Mouse (Mus musculus) midbrain, embryonic 13.5 days (tissue): Measurements from ENCODE around the gene Mnd1. TPM values are rescaled to one million over a fixed set of nuclear protein-coding genes. Genes with fewer than 3 reads are reported as not detected.

Experiments
- ATAC-seq: fragments of 200-750 bp; cut with Nextera tagmentation; 2 replicates; pipeline ENCODE4 v1.8.0; 2017; ENCODE audit warnings: mild to moderate bottlenecking, moderate TSS enrichment, moderate library complexity
- H3K27ac ChIP-seq: fragments of 300-500 bp; sonication (generic); 2 replicates; pipeline ENCODE4 v1.5.1; 2015; ENCODE audit warnings: inconsistent platforms, mild to moderate bottlenecking, moderate library complexity
- H3K27me3 ChIP-seq: fragments of 300-500 bp; sonication (generic); 2 replicates; pipeline ENCODE4 v1.6.1; 2015; ENCODE audit warnings: mild to moderate bottlenecking, inconsistent platforms
- H3K36me3 ChIP-seq: fragments of 300-500 bp; sonication (generic); 2 replicates; pipeline ENCODE4 v1.6.1; 2015; ENCODE audit warnings: mild to moderate bottlenecking, inconsistent platforms
- H3K4me1 ChIP-seq: fragments of 300-500 bp; sonication (generic); replicated peaks from 2 replicates; pipeline ENCODE4 v1.6.1; 2015; ENCODE audit warnings: inconsistent platforms
- H3K4me2 ChIP-seq: fragments of 300-500 bp; sonication (generic); replicated peaks from 2 replicates; pipeline ENCODE4 v1.6.1; 2015; ENCODE audit warnings: moderate library complexity, mild to moderate bottlenecking, inconsistent platforms
- H3K4me3 ChIP-seq: fragments of 300-500 bp; sonication (generic); replicated peaks from 2 replicates; pipeline ENCODE4 v1.5.1; 2015; ENCODE audit warnings: mild to moderate bottlenecking, inconsistent platforms
- H3K9ac ChIP-seq: fragments of 300-500 bp; sonication (generic); replicated peaks from 2 replicates; pipeline ENCODE4 v1.6.1; 2015; ENCODE audit warnings: mild to moderate bottlenecking, inconsistent platforms
- H3K9me3 ChIP-seq: fragments of 300-500 bp; sonication (generic); 2 replicates; pipeline ENCODE4 v1.6.1; 2016; ENCODE audit warnings: mild to moderate bottlenecking, inconsistent platforms
- WGBS: fragments of 180-500 bp; shearing (Covaris S2); methylation state at CpG from one replicate; pipeline ENCODE4 v1.1.7; 2015; 5-methylcytosine and 5-hydroxymethylcytosine counted together
- polyA plus RNA-seq: library from polyadenylated mRNA; unstranded; fragments of >200 nt; fragmentation: Nextera tagmentation; extraction: Ambion mirVana; gene quantifications from 2 replicates; pipeline ENCODE4 v1.2.1, GENCODE M21; 2015

Gene Mnd1
- polyA plus RNA-seq, 1 experiment from 2014 or later: 2.7 TPM

DNA sequence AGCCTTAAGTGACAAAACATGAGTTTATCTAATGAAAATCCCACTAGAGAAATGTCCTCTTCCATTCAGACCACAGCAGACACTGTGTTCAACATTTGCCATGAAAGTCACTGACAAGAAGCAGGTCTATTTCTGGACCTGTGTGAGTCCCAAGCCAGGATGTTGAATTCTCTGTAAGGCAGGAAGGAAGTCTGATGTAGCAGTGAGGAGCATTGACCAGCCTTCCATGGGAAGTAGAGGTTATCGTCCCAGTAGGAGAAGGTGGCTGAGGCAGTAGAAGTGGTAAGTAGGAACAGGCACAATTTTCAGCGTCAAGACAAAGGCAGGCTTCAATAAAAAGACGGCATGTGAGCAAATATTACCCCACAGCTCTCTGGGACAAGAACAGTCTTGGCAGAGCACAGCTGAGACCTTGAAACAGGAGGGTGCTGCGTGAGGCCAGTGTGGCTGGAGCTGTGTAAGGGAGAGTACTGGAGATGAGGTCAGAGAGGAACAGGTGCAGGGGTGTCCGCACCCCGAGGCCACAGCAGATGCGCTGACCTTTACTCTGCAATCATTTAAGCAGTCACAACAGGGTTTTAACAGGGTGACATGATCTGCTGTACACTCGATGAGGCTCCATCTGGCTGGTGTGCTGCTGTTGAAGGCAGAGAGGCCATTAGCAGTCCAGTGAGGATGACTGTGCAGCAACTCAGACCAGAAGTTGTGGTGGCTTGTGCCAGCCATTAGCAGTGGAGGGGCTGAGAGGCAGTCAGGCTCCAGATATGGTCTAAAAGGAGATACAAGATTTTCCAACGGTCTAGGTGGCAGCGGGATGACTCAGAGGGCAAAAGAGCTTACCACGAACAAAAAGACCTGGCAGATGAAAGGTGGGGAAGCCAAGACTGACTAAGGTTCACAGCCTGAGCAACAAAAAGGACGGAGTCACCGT lies 93.8 kb downstream of the Mnd1 start:
- 77% methylated on average over 13 of the region's 13 CpGs for WGBS
- ATAC-seq: no peak

GRCm38 (mm10) chr3:84060946-84061345 lies 94.6 kb downstream of the Mnd1 start:
- 90% methylated on average over 5 of the region's 5 CpGs for WGBS
- Histone ChIP-seq H3K27me3 (no peaks in the 10 kb centered on the region), H3K4me2 (no peak overlapping the region), H3K9ac (no peak overlapping the region), H3K27ac (no peak overlapping the region), H3K9me3 (no peaks in the 10 kb centered on the region), H3K4me1 (0 out of 2 replicates have a peak, but pooled peaks cover 6% of the 10 kb centered on the region), H3K4me3 (no peak overlapping the region), H3K36me3 (no peaks in the 10 kb centered on the region)
- no peak for ATAC-seq

More for the DNA sequence above, 93.8 kb downstream of the Mnd1 start:
- Histone ChIP-seq H3K9ac (no peak overlapping the region), H3K27me3 (no peaks in the 10 kb centered on the region), H3K36me3 (no peaks in the 10 kb centered on the region), H3K4me3 (no peak overlapping the region), H3K4me1 (0 out of 2 replicates have a peak, but pooled peaks cover 6% of the 10 kb centered on the region), H3K27ac (no peak overlapping the region), H3K9me3 (no peaks in the 10 kb centered on the region), H3K4me2 (no peak overlapping the region)

DNA sequence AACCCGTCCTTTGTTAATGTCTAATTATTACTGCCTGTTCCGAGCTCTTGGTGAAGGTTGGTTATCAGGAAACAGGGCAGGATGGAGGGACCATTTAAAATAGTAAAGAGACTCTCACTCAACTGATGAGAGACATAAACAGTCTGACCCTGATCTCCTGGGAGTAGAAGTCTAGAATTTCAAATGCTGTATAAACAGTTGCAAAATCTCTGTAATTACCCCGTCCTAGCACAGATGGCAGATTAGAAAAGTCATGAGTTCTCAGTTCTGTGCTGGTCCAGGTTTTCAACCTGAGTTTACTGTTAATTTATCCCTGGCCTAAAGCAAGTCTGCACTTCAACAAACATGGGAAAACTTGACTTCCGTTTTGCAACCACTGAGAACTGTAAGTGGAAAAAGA lies 95.5 kb downstream of the Mnd1 start:
- whole genome bisulfite sequencing: 73% methylated on average over 4 of the region's 4 CpGs
- Histone ChIP-seq H3K27me3 (no peaks in the 10 kb centered on the region), H3K9ac (no peak overlapping the region), H3K4me3 (no peak overlapping the region), H3K27ac (no peak overlapping the region), H3K9me3 (no peaks in the 10 kb centered on the region), H3K4me1 (0 out of 2 replicates have a peak, but pooled peaks cover 6% of the 10 kb centered on the region), H3K4me2 (no peak overlapping the region), H3K36me3 (no peaks in the 10 kb centered on the region)
- no peak for ATAC-seq

DNA sequence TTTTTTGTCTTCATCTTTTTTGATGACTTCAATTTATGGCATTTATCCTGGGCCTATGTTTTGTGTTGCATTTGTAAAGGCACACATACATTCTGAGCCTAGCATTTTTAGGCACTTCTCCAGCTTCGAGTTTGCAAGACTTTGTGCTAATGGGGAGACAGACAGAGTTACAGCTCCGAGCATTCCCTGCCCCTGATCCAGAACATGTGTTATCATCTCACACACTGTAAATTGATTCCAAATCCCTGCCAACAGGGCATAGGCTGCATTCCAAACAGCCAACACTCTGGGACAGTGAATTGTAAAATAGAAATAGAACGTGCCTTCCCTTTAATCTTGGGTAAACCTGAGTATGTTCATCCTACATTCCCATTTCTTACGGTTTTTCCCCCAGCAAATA lies 95.9 kb downstream of the Mnd1 start:
- H3K9me3 ChIP-seq: no peaks in the 10 kb centered on the region
- 0 out of 2 replicates have a peak, but pooled peaks cover 6% of the 10 kb centered on the region for H3K4me1 ChIP-seq
- H3K27ac ChIP-seq: no peak overlapping the region
- H3K36me3 ChIP-seq: no peaks in the 10 kb centered on the region
- no peak for ATAC-seq
- H3K9ac ChIP-seq: no peak overlapping the region
- no peak overlapping the region for H3K4me2 ChIP-seq
- no peaks in the 10 kb centered on the region for H3K27me3 ChIP-seq
- 79% methylated on average over 4 of the region's 4 CpGs for WGBS
- no peak overlapping the region for H3K4me3 ChIP-seq

DNA sequence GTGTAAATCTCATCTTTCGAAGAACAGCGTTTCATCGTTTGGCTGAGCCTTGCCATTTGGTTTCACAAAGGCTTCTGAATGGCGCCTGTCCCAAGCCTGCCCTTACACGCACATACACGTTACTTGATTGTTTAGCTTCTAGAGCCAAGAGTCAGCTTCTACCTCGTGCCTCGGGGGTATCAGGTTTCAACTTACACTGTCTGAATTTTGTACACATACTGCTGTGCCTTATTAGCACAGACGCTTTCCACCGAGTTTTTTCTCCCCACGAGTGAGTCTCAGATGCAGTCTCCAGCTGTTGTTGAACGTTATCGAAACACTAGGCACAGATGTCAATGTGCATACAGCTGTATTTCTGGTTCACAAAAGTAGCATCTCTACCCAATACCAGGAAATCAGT lies 96.3 kb downstream of the Mnd1 start:
- WGBS: 72% methylated on average over 13 of the region's 13 CpGs
- Histone ChIP-seq H3K27ac (no peak overlapping the region), H3K36me3 (no peaks in the 10 kb centered on the region), H3K4me3 (no peak overlapping the region), H3K27me3 (no peaks in the 10 kb centered on the region), H3K9ac (no peak overlapping the region), H3K4me1 (0 out of 2 replicates have a peak, but pooled peaks cover 6% of the 10 kb centered on the region), H3K9me3 (no peaks in the 10 kb centered on the region), H3K4me2 (no peak overlapping the region)
- no peak for ATAC-seq

DNA sequence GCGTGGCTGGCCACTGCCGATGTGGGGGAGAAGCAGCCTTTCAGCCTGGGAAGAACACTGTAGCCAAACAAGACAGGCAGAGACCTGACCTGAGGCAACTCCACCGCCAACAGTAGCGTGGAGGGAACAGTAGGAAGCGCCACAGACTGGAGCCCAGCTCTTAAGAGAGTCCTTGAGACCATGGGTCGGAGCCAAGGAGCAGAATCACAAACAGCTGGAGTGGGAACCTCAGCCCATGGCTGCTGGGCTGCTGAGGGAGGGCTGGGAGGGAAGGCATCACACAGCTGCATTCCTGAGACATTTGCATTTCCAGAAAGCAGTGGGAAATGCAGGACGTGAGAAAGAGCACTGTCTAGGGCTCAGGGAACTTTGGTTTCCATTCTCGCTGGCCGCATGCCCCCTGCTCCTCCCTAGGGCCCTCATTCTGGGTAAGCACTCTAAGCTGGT lies 106.8 kb downstream of the Mnd1 start:
- H3K4me1 ChIP-seq: peaks cover 7% of the 10 kb centered on the region
- ATAC-seq: peak; percentile 77
- H3K4me3 ChIP-seq: no peak overlapping the region
- H3K27me3 ChIP-seq: no peaks in the 10 kb centered on the region
- H3K9me3 ChIP-seq: no peaks in the 10 kb centered on the region
- H3K9ac ChIP-seq: peak overlapping the region; percentile 20; the same call in 1 of the 2 replicates
- H3K27ac ChIP-seq: 0 out of 2 replicates have a peak overlapping the region, but pooled peaks have one; percentile 7
- H3K4me2 ChIP-seq: 0 out of 2 replicates have a peak overlapping the region, but pooled peaks have one; percentile 1
- WGBS: 9% methylated on average over 9 of the region's 9 CpGs
- H3K36me3 ChIP-seq: no peaks in the 10 kb centered on the region

DNA sequence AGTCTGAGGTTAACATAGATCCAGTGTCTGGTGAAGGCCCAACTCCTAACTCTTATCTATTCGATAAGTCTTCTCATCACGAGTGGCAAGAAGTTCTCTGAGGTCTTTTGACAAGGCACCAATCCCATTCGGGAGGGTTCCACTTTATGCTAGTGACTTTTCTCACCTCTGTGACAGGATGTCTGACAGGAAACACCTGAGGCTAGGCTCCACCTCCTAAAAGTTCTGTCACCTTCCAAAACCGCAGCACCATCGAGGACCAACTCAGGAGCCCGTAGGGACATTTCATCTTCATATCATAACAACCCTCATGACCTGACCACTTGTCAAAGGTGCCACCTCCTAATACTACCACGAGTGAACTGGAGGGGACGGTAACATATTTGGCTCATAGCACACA lies 109.4 kb downstream of the Mnd1 start:
- ATAC-seq: no peak
- H3K4me2 ChIP-seq: no peak overlapping the region
- H3K9me3 ChIP-seq: no peaks in the 10 kb centered on the region
- peaks cover 7% of the 10 kb centered on the region for H3K4me1 ChIP-seq
- WGBS: 96% methylated on average over 8 of the region's 8 CpGs
- no peak overlapping the region for H3K27ac ChIP-seq
- peaks cover 6% of the 10 kb centered on the region; the same call in 1 of the 2 replicates for H3K27me3 ChIP-seq
- no peaks in the 10 kb centered on the region for H3K36me3 ChIP-seq
- no peak overlapping the region for H3K4me3 ChIP-seq
- no peak overlapping the region for H3K9ac ChIP-seq

DNA sequence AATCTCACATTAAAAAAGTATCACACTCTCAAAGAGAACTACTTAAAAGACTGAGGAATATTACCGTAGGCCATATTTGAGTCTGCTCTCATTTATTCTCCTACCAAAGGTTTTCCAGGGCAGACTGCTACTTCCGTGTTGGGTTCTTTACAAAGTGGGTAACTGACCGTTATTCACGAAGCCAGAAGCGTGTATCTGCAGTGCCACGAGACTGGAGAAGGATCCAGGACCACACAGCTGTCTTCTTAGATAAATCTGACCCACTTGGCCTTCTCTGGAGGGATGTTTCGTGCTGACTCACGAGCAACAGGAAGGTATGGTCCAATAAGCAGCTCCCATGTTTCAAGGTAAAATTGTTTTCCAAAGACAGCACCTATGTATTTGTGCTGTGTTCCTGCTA lies 113.8 kb downstream of the Mnd1 start:
- Histone ChIP-seq H3K4me2 (no peak overlapping the region), H3K36me3 (no peaks in the 10 kb centered on the region), H3K27ac (no peak overlapping the region), H3K9me3 (no peaks in the 10 kb centered on the region), H3K27me3 (peaks cover 6% of the 10 kb centered on the region; the same call in 1 of the 2 replicates), H3K9ac (no peak overlapping the region), H3K4me1 (peaks cover 26% of the 10 kb centered on the region), H3K4me3 (no peak overlapping the region)
- WGBS: 87% methylated on average over 8 of the region's 8 CpGs
- no peak for ATAC-seq

DNA sequence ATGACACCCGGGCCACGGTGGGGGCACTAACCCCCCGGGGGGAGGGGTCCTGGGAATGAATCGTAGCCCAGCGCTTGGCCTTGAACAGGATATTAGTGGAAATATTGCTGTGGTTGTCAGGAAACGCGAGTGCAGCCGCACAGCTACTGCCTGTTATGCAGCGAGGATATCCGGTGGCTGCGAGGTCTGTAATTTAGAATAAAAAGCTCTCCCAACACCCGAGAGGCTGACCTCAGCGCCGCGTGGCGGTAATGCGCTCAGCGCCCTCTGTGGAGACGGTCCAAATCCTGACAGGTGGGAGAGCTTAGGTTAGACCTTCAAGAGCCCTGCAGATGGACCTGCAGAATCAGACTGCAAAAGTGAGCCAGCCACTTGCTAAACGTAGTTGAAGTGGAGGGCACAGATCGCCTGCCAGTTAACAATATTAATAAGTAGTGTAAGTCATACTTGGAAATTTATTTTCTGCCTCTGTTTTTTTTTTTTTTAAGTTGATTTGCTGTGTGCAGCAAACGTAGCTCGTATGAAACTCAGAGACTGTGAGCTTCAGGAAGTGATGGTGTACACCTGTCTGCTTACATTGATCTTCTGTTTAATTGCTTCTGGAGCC lies 115.0 kb downstream of the Mnd1 start:
- peak; percentile 69 for ATAC-seq
- peak overlapping the region; percentile 95 for H3K4me3 ChIP-seq
- H3K27ac ChIP-seq: peak overlapping the region; percentile 95
- no peaks in the 10 kb centered on the region for H3K36me3 ChIP-seq
- H3K4me2 ChIP-seq: peak overlapping the region; percentile 87
- H3K4me1 ChIP-seq: peaks cover 37% of the 10 kb centered on the region
- H3K9me3 ChIP-seq: no peaks in the 10 kb centered on the region
- peak overlapping the region; percentile 97 for H3K9ac ChIP-seq
- H3K27me3 ChIP-seq: peaks cover 6% of the 10 kb centered on the region; the same call in 1 of the 2 replicates
- WGBS: 5% methylated on average over 23 of the region's 23 CpGs

GRCm38 (mm10) chr3:84039646-84040475 lies 115.7 kb downstream of the Mnd1 start, which contains the start of gene Tmem131l:
Gene Tmem131l, minus strand, starts transcription at chr3:84040175.
- H3K4me3 ChIP-seq: peak within 1 kb of the TSS; percentile 95
- no peaks in the 10 kb centered on the region for H3K36me3 ChIP-seq
- H3K9me3 ChIP-seq: no peaks in the 10 kb centered on the region
- H3K9ac ChIP-seq: peak within 1 kb of the TSS; percentile 97
- peaks cover 44% of the 10 kb centered on the region for H3K4me1 ChIP-seq
- ATAC-seq: peak; percentile 95
- peaks cover 6% of the 10 kb centered on the region; the same call in 1 of the 2 replicates for H3K27me3 ChIP-seq
- H3K27ac ChIP-seq: peak within 1 kb of the TSS; percentile 95
- WGBS: under 1% methylated on average over 76 of the region's 100 CpGs
- peak within 1 kb of the TSS; percentile 87 for H3K4me2 ChIP-seq

GRCm38 (mm10) chr3:84038981-84039645 lies 116.5 kb downstream of the Mnd1 start:
- peaks cover 52% of the 10 kb centered on the region for H3K4me1 ChIP-seq
- H3K9ac ChIP-seq: peak overlapping the region; percentile 97
- H3K9me3 ChIP-seq: no peaks in the 10 kb centered on the region
- H3K4me2 ChIP-seq: peak overlapping the region; percentile 87
- H3K36me3 ChIP-seq: no peaks in the 10 kb centered on the region
- peak overlapping the region; percentile 95 for H3K27ac ChIP-seq
- peaks cover 6% of the 10 kb centered on the region; the same call in 1 of the 2 replicates for H3K27me3 ChIP-seq
- peak overlapping the region; percentile 95 for H3K4me3 ChIP-seq
- under 1% methylated on average over 42 of the region's 42 CpGs for WGBS
- ATAC-seq: peak; percentile 31
